Mouse (Mus musculus) erythroblast, adult 5-6 weeks (primary cell): Measurements from ENCODE around the gene Gm1043. TPM values are rescaled to one million over a fixed set of nuclear protein-coding genes. Genes with fewer than 3 reads are reported as not detected.

Experiments used
- ATAC-seq: replicated peaks from 2 replicates; pipeline ENCODE4 v1.8.0; 2016; ENCODE audit warnings: moderate number of reproducible peaks, mild to moderate bottlenecking, moderate TSS enrichment, inconsistent platforms; ENCODE audit not compliant: poor library complexity, low FRiP score, severe bottlenecking
- total RNA-seq, 2 experiments: library from RNA; stranded (forward) in 1 of 2; stranded (reverse) in 1 of 2; fragments of 150-400 nt in 1 of 2; fragments of 200-764, 138-1000 nt in 1 of 2; gene quantifications; 2 replicates each; pipeline versions ENCODE4 v1.2.3 to v1.2.4; 2015 to 2017; ENCODE audit warnings: low replicate concordance in 2 of 2

The Gm1043 gene
- total RNA-seq, 2 experiments from 2014 or later: not detected

GRCm38 (mm10) chr5:37261734-37262133, 176.6 kb downstream of the Gm1043 start:
- ATAC-seq: no peak

GRCm38 (mm10) chr5:37263816-37264215, 178.6 kb downstream of the Gm1043 start:
- no peak for ATAC-seq

Other genes with a start within 250 kb of the Gm1043 start
- not detected in 2 replicates for gene Ppp2r2c, start 216.9 kb upstream of the Gm1043 start, total RNA-seq (2015; ENCODE audit: low replicate concordance)
- gene Ppp2r2c, start 216.9 kb upstream of the Gm1043 start, total RNA-seq (2017; ENCODE audit: low replicate concordance): 0.26 TPM in 1 of 2 replicates, not detected in the other
- not detected in 2 replicates for gene Wfs1, start 96.2 kb upstream of the Gm1043 start, total RNA-seq (2015; ENCODE audit: low replicate concordance)
- 0.60 TPM in 1 of 2 replicates, not detected in the other for gene Wfs1, start 96.2 kb upstream of the Gm1043 start, total RNA-seq (2017; ENCODE audit: low replicate concordance)
- not detected in 2 replicates for gene Crmp1, start 156.6 kb downstream of the Gm1043 start, total RNA-seq (2015; ENCODE audit: low replicate concordance)
- gene Crmp1, start 156.6 kb downstream of the Gm1043 start, total RNA-seq (2017; ENCODE audit: low replicate concordance): not detected in 2 replicates